Mouse (Mus musculus): ENCODE data around the gene Gm2075. TPM values are rescaled to one million over a fixed set of nuclear protein-coding genes. Genes with fewer than 3 reads are reported as not detected.
"Not testable (repeated sequence)": the region's sequence is repeated elsewhere in the genome, so short reads cannot be mapped to it uniquely, and the experiment has no call there.

The Gm2075 gene
- not detected for total RNA-seq (2021)

- DNase-seq (ENCODE audit: extremely low spot score in 1 of 2, low spot score in 2 of 2); intact Hi-C loops (cut with DNase I): not testable (repeated sequence)
These were observed at the start of gene Gm2075 for GRCm38 (mm10) chr12:88011548-88011947. Gene Gm2075 (plus strand): TSS chr12:88011848.

GRCm38 (mm10) chr12:87984000-87984399 is 27.6 kb upstream of the Gm2075 start:
- DNase-seq (ENCODE audit: extremely low spot score in 1 of 2, low spot score in 2 of 2); intact Hi-C loops (cut with DNase I): not testable (repeated sequence)

GRCm38 (mm10) chr12:88004118-88004517 is 7.5 kb upstream of the Gm2075 start:
- intact Hi-C loops (cut with DNase I); DNase-seq (ENCODE audit: extremely low spot score in 1 of 2, low spot score in 2 of 2): not testable (repeated sequence)

- intact Hi-C loops (cut with DNase I); DNase-seq (ENCODE audit: extremely low spot score in 1 of 2, low spot score in 2 of 2): not testable (repeated sequence)
These were observed 7.0 kb downstream of the Gm2075 start, which contains the start of gene Gm6803 for GRCm38 (mm10) chr12:88018671-88019070. Gene Gm6803 (minus strand): TSS chr12:88018771.

- intact Hi-C loops (cut with DNase I); DNase-seq (ENCODE audit: extremely low spot score in 1 of 2, low spot score in 2 of 2): not testable (repeated sequence)
These were observed 15.1 kb downstream of the Gm2075 start, which contains the start of gene Gm2056 for GRCm38 (mm10) chr12:88026704-88027103. Gene Gm2056 (plus strand): TSS chr12:88027004.

- intact Hi-C loops (cut with DNase I): not testable (repeated sequence)
These were observed 20.6 kb downstream of the Gm2075 start for GRCm38 (mm10) chr12:88032250-88032649.

GRCm38 (mm10) chr12:88039062-88039461 is 27.4 kb downstream of the Gm2075 start:
- intact Hi-C loops (cut with DNase I); DNase-seq (ENCODE audit: extremely low spot score in 1 of 2, low spot score in 2 of 2): not testable (repeated sequence)

More at GRCm38 (mm10) chr12:88032250-88032649, 20.6 kb downstream of the Gm2075 start:
- not testable (repeated sequence) for DNase-seq (ENCODE audit: extremely low spot score in 1 of 2, low spot score in 2 of 2)

- intact Hi-C loops (cut with DNase I); DNase-seq (ENCODE audit: extremely low spot score in 1 of 2, low spot score in 2 of 2): not testable (repeated sequence)
These were observed 28.1 kb downstream of the Gm2075 start for GRCm38 (mm10) chr12:88039703-88040102.

GRCm38 (mm10) chr12:88045226-88045625 is 33.6 kb downstream of the Gm2075 start:
- DNase-seq (ENCODE audit: extremely low spot score in 1 of 2, low spot score in 2 of 2); intact Hi-C loops (cut with DNase I): not testable (repeated sequence)

Other genes starting within 250 kb of the Gm2075 start
- gene Gm21319, start 236.1 kb upstream of the Gm2075 start, total RNA-seq (2021): not detected
- gene Gm21936, start 216.3 kb upstream of the Gm2075 start, total RNA-seq (2021): not detected
- not detected for gene BB287469, start 195.3 kb upstream of the Gm2075 start, total RNA-seq (2021)
- not detected for gene Gm2001, start 169.5 kb upstream of the Gm2075 start, total RNA-seq (2021)
- not detected for gene Gm2016, start 137.8 kb upstream of the Gm2075 start, total RNA-seq (2021)
- not detected for gene Gm2022, start 116.5 kb upstream of the Gm2075 start, total RNA-seq (2021)
- gene Gm2035, start 92.0 kb upstream of the Gm2075 start, total RNA-seq (2021): not detected
- gene Gm2042, start 57.8 kb upstream of the Gm2075 start, total RNA-seq (2021): not detected
- gene Gm6803, start 6.9 kb downstream of the Gm2075 start, total RNA-seq (2021): not detected
- gene Gm2056, start 15.2 kb downstream of the Gm2075 start, total RNA-seq (2021): not detected
- gene Gm16368, start 71.8 kb downstream of the Gm2075 start, total RNA-seq (2021): not detected
- not detected for gene Gm10436, start 170.3 kb downstream of the Gm2075 start, total RNA-seq (2021)
- not detected for gene Gm8332, start 238.3 kb downstream of the Gm2075 start, total RNA-seq (2021)